26 mouse cellular contexts compared by ENCODE assay signal in the genomic region with DNA sequence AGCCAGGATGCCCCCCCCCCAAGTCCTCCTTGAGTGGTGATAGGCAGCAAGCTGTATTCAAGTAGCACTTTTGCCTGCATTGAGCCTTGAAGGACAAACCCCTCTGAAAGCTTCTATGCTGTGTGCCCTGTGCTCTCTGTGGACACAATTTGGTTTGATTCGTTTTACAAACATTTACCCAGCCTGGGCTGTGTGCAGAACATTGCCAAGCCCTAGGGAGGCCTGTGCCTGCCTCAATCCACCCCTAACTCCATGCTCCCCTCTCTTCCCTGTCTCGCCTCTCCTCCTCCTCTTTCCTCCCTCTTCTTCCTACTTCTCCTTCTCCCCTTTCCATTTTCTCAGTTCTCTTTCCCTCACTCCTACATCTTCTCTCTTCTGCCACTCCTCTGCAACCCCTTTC. TPM values are rescaled to one million over a fixed set of nuclear protein-coding genes. Genes with fewer than 3 reads are reported as not detected.
DNase-seq lines count a peak whose midpoint lies in the region; ATAC-seq and TF ChIP-seq lines count a peak whose summit lies in the region.
"Had no signal": no experiment of that assay in that cellular context is flagged by ENCODE, and none has a peak within 500 bp of the region (broad histone marks: within the 10 kb centered on the region; RNA-seq: fewer than 3 reads in every experiment).

No protein-coding gene starts in this region.

- H3K27ac ChIP-seq in forebrain, embryonic 10.5 days: peak overlapping the region; percentile 48
- H3K27ac ChIP-seq in forebrain, embryonic 16.5 days (ENCODE audit: low read length): no peak overlapping the region
- H3K27ac ChIP-seq in lung, embryonic 14.5 days (ENCODE audit: low read depth): no peak overlapping the region
- H3K27ac ChIP-seq in limb, embryonic 13.5 days: 0 out of 2 replicates have a peak overlapping the region, but pooled peaks have one; percentile 12
- H3K27ac ChIP-seq: forebrain, embryonic 15.5 days; heart, adult 2 months; heart, embryonic 13.5 days; hindbrain, embryonic 10.5 days; limb, embryonic 12.5 days; liver, embryonic 13.5 days had no signal

- H3K9me3 ChIP-seq in forebrain, embryonic 10.5 days: no peaks in the 10 kb centered on the region
- H3K9me3 ChIP-seq in forebrain, embryonic 16.5 days (ENCODE audit: control insufficient read depth, low read length): no peaks in the 10 kb centered on the region
- no peaks in the 10 kb centered on the region for H3K9me3 ChIP-seq in lung, embryonic 14.5 days (ENCODE audit: low read depth, low read length)
- H3K9me3 ChIP-seq in limb, embryonic 13.5 days: no peaks in the 10 kb centered on the region
- H3K9me3 ChIP-seq: forebrain, embryonic 15.5 days; heart, embryonic 13.5 days; hindbrain, embryonic 10.5 days; limb, embryonic 12.5 days; liver, embryonic 13.5 days had no signal

- no peak for ATAC-seq in forebrain, embryonic 16.5 days
- ATAC-seq in lung, embryonic 14.5 days (ENCODE audit: insufficient read depth): peak; percentile 28; the same call in 1 of the 2 replicates
- ATAC-seq in limb, embryonic 13.5 days (ENCODE audit: low FRiP score, low read depth): no peak
- ATAC-seq: forebrain, embryonic 15.5 days; hindbrain, embryonic 16.5 days; midbrain, embryonic 16.5 days had no signal

- no peak for DNase-seq in forebrain, embryonic 10.5 days (ENCODE audit: extremely low spot score, low spot score)
- no peak for DNase-seq in lung, embryonic 14.5 days
- DNase-seq in lung, postnatal 10 days: no peak
- no peak for DNase-seq in yolk sac, embryonic 10.5 days (ENCODE audit: low spot score)
- no peak for DNase-seq in cerebellum, adult 8-10 months
- DNase-seq: adrenal gland, postnatal 14 days; cerebellum, adult 11 months; cerebellum, adult 9-11 months; heart, adult 2 months; heart, postnatal 10 days; kidney, adult 8-10 months; kidney, postnatal 10 days; layer of hippocampus, adult 9-11 months; liver, embryonic 13.5 days; lung, adult 18-20 months; lung, postnatal 14 days; thymus, adult 18-20 months; thymus, postnatal 25 days had no signal

- H3K27me3 ChIP-seq in forebrain, embryonic 10.5 days (ENCODE audit: poor library complexity, severe bottlenecking): peaks cover 34% of the 10 kb centered on the region
- H3K27me3 ChIP-seq in forebrain, embryonic 16.5 days (replicated peaks; ENCODE audit: control insufficient read depth, insufficient read depth, low read length): no peaks in the 10 kb centered on the region
- no peaks in the 10 kb centered on the region; the same call in 1 of the 2 replicates for H3K27me3 ChIP-seq in lung, embryonic 14.5 days (ENCODE audit: insufficient read depth, low read length)
- no peaks in the 10 kb centered on the region for H3K27me3 ChIP-seq in limb, embryonic 13.5 days
- H3K27me3 ChIP-seq: forebrain, embryonic 15.5 days; limb, embryonic 12.5 days had no signal

- TF ChIP-seq CTCF in lung, embryonic 14.5 days (IDR thresholded peaks at IDR 0.05; ENCODE audit: low read depth): no peak

- H3K9ac ChIP-seq in forebrain, embryonic 16.5 days (replicated peaks; ENCODE audit: low read depth, low read length): no peak overlapping the region
- no peak overlapping the region for H3K9ac ChIP-seq in lung, embryonic 14.5 days
- no peak overlapping the region for H3K9ac ChIP-seq in limb, embryonic 13.5 days
- H3K9ac ChIP-seq: forebrain, embryonic 15.5 days; heart, embryonic 13.5 days; limb, embryonic 12.5 days; liver, embryonic 13.5 days had no signal

- H3K4me3 ChIP-seq in forebrain, embryonic 10.5 days: no peak overlapping the region
- H3K4me3 ChIP-seq in forebrain, embryonic 16.5 days (replicated peaks; ENCODE audit: low read length): no peak overlapping the region
- no peak overlapping the region for H3K4me3 ChIP-seq in lung, embryonic 14.5 days (ENCODE audit: low read depth, low read length)
- no peak overlapping the region for H3K4me3 ChIP-seq in limb, embryonic 13.5 days
- H3K4me3 ChIP-seq: forebrain, embryonic 15.5 days; heart, adult 2 months; heart, embryonic 13.5 days; hindbrain, embryonic 10.5 days; limb, embryonic 12.5 days; liver, embryonic 13.5 days had no signal

- H3K4me2 ChIP-seq in forebrain, embryonic 16.5 days (ENCODE audit: low read length): no peak overlapping the region
- no peak overlapping the region for H3K4me2 ChIP-seq in lung, embryonic 14.5 days
- H3K4me2 ChIP-seq in limb, embryonic 13.5 days (replicated peaks): no peak overlapping the region
- H3K4me2 ChIP-seq: forebrain, embryonic 15.5 days; heart, embryonic 13.5 days; limb, embryonic 12.5 days; liver, embryonic 13.5 days had no signal

- WGBS in forebrain, embryonic 10.5 days: 44% methylated on average over 2 of the region's 2 CpGs
- 46% methylated on average over 2 of the region's 2 CpGs for WGBS in forebrain, embryonic 16.5 days
- WGBS in lung, embryonic 14.5 days: 22% methylated on average over 2 of the region's 2 CpGs
- WGBS in limb, embryonic 13.5 days: 56% methylated on average over 2 of the region's 2 CpGs

- peaks cover 27% of the 10 kb centered on the region for H3K4me1 ChIP-seq in forebrain, embryonic 10.5 days
- H3K4me1 ChIP-seq in forebrain, embryonic 16.5 days (replicated peaks; ENCODE audit: control insufficient read depth, insufficient read depth, low read length): peaks cover 6% of the 10 kb centered on the region; the same call in 1 of the 2 replicates
- H3K4me1 ChIP-seq in lung, embryonic 14.5 days (ENCODE audit: insufficient read depth): peaks cover 11% of the 10 kb centered on the region
- peaks cover 49% of the 10 kb centered on the region for H3K4me1 ChIP-seq in limb, embryonic 13.5 days
- H3K4me1 ChIP-seq: liver, embryonic 13.5 days had no signal

- no peaks in the 10 kb centered on the region for H3K36me3 ChIP-seq in forebrain, embryonic 10.5 days (replicated peaks)
- no peaks in the 10 kb centered on the region for H3K36me3 ChIP-seq in forebrain, embryonic 16.5 days (ENCODE audit: control insufficient read depth, insufficient read depth)
- H3K36me3 ChIP-seq in lung, embryonic 14.5 days (ENCODE audit: insufficient read depth): no peaks in the 10 kb centered on the region
- no peaks in the 10 kb centered on the region for H3K36me3 ChIP-seq in limb, embryonic 13.5 days
- H3K36me3 ChIP-seq: forebrain, embryonic 15.5 days; heart, embryonic 13.5 days; hindbrain, embryonic 10.5 days; limb, embryonic 12.5 days; liver, embryonic 13.5 days had no signal

RNA-seq across cellular contexts. Expression of a gene that starts 29.5 kb away (rescaled TPM):
- polyA plus RNA-seq in forebrain, embryonic 10.5 days (2016; fragmentation: Nextera tagmentation; extraction: Ambion mirVana): 200 and 274 TPM in 2 replicates
- polyA plus RNA-seq in forebrain, embryonic 16.5 days (2015; fragmentation: Nextera tagmentation; extraction: Ambion mirVana): 21.2 and 34.2 TPM in 2 replicates
- 468 and 481 TPM in 2 replicates for polyA plus RNA-seq in lung, embryonic 14.5 days (2014; fragmentation: Nextera tagmentation; extraction: Ambion mirVana)
- 367 and 395 TPM in 2 replicates for polyA plus RNA-seq in limb, embryonic 13.5 days (2015; fragmentation: Nextera tagmentation; extraction: Ambion mirVana)

Comparison
In these comparisons a context has a peak if more than half of its experiments do, and no peak if none do; other contexts are left out.
1. H3K27ac ChIP-seq: peak in forebrain, embryonic 10.5 days (single experiment) and limb, embryonic 13.5 days (single experiment); none in forebrain, embryonic 16.5 days (single experiment) and lung, embryonic 14.5 days (single experiment).